Mouse (Mus musculus) 3T3-L1 (cell line): Measurements from ENCODE around the gene Zic4.

Experiments used
- DNase-seq: peaks from one replicate; pipeline ENCODE4 v3.0.0-alpha.2; 2015; ENCODE audit warnings: low read depth, low spot score

The Zic4 gene

DNA sequence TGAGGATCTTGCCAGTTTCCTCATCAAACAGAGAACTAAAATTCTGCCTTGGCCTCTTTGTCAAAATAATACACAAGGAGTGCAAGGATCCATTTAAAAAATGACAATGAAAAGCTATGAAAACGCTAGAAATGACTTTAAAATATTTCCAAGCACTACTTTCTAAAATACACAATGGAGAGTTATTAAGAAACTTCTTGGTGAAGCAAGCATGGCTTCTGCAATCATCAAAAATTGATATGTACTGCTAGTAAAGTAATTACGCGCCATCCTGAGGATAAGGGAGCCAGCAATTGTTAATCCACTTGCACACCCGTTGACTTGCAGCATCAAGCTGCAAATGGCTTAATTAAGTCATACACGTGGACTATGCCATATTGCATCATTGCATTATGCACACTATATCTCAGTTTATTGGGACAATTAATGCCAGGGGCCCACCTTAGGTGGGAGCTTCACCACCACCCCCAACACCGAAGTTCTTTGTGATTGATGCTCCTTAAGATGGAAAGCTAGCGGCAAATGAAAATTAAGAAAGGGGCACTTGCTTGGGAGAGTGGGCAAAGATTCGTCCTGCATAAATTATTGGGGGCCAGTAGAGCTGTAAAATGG, 38.4 kb downstream of the Zic4 start:
- DNase-seq = no peak

GRCm38 (mm10) chr9:91401471-91401870, 39.3 kb downstream of the Zic4 start:
- DNase-seq = no peak

GRCm38 (mm10) chr9:91404229-91404628, 42.0 kb downstream of the Zic4 start:
- no peak for DNase-seq

DNA sequence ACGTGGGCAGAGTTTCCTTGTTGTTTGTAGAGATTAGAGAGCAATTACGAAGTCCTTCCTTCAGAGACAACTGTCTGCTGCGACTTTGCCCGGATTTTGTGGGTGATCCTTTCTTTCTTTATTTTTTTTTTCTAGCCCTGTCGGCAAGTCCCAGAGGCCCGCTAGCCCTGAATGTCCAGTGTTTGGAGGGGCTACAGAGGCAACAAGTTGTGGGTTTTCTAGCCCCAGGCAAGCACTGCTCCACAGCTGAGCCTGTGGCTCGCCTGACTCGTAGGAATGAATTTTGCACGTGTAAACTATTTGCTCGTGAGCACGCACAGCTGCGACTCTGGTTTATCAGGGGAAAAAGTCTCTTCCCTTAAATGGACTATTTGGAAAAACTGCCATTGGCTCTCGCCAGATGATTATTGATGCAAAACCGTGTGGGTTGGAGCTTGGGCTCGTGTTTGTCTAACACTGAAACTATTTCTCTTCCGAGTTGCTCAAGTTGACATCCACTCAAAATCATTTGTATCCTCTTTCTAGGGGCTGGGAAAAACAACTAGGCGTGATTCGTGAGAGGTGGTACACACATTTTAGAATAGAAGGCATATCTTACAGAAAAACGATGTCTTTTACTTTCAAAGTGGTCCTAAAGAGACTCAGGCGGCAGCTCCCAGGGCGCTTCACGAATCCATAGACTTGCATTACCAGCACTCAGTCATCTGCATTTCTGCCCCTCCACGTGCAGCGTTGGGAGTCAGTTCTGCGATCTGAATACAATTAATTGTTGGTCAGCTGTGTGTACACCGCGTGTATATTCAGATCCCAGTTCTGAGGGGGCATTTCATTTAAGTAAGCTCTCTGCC, 42.9 kb downstream of the Zic4 start:
- DNase-seq = no peak

GRCm38 (mm10) chr9:91405753-91406178, 43.6 kb downstream of the Zic4 start:
- DNase-seq = no peak

DNA sequence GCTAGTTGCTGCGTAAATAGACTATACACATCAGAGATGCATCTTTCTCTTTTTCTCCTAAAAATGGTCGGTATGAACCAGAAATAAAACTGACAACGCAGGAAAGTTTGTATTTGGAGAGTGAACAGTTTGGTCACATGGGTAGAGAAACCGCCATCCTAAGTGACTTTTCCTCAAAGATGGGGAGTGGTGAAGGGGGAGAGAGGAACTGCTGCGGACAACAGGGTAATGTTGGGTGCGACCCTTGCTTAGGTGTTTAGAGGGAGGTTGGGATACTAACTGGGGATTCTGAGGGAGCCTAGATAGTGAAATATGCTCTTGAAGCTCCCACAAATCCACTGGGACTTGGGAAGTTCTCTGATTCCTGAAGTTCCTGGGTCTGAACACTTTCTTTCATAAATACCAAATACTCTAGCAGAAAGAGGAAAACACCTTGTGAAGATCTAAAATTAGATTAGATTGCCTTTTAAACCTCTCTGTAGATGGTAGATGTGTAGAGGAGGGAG, 44.1 kb downstream of the Zic4 start:
- no peak for DNase-seq

- no peak for DNase-seq
Observed at GRCm38 (mm10) chr9:91409771-91410170, 47.6 kb downstream of the Zic4 start.

DNA sequence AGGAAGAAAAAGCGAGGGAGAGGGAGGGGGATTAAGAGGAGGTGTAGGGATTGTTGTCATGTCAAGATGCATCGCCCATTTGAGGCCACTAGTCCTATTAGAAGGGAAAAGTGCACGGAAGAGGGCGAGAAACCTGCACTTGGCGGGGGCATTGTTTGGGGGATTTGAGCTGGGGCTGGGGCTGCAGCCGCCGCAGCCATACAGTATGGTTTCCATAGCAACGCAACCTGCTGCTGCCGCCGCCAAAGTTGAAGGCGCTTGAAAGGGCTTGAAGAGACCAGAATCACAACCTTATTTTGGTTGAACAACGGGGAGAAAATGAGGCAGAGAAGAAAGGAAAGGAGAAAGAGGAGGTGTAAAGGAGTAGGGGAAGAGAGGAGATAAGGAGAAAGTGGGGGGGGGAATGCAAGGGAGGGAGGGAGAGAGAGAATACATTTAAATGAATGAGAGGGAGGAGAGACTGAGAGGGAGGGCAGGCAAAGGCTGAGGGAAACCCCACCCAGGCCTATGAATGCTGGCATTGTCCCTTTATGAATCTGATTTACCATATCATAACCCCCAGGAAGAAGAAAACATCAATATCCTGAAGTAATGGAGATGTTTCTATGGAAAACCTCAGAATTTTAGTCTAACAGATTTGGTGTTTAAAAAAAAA, 51.9 kb downstream of the Zic4 start:
- DNase-seq = no peak

GRCm38 (mm10) chr9:91420441-91420840, 58.2 kb downstream of the Zic4 start:
- no peak for DNase-seq
